Mouse (Mus musculus) lung, postnatal 36 days (tissue): Measurements from ENCODE around the gene Anks1b.

Experiments used
- DNase-seq: peaks from one replicate; pipeline ENCODE4 v3.0.0; 2022; ENCODE audit warnings: mixed read lengths

Gene Anks1b

GRCm38 (mm10) chr10:90974084-90974483 is 1100.8 kb downstream of the Anks1b start:
- no peak for DNase-seq

GRCm38 (mm10) chr10:90974491-90974890 is 1101.2 kb downstream of the Anks1b start:
- no peak for DNase-seq

DNA sequence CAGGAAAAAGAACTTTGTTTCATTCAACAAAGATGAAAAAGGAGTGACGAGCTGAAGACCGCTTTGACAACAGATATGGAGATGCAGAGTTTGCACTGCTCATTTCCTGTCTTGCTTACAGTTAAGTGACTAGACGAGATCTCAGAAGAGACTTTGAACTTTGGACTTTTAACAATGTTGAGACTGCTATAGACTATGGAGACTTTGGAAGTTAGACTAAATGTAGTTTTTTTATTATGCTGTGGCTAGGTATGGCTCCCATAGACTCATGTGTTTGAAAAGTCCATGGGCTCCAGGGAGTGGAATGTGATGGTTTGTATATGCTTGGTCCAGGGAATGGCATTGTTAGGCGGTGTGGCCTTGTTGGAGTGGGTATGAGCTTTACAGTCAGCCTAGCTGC is 1108.5 kb downstream of the Anks1b start:
- no peak for DNase-seq

DNA sequence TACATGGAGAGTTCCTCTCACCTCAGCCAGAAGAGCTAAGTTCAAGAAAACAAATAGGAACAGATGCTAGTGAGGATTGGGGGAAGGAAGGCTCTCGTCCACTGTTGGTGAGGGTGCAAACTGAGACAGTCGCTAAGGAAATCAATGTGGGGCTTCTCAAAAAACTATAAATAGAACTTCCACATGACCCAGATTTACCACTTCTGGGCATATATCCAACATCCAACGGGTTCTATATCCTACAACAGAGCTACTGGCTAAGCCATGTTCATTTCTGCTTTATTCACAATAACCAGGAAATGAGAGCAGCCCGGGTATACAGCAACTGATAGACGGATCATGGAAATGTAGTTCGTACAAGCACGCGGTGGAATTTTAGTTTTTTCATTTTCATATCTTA is 1109.7 kb downstream of the Anks1b start:
- DNase-seq: no peak

DNA sequence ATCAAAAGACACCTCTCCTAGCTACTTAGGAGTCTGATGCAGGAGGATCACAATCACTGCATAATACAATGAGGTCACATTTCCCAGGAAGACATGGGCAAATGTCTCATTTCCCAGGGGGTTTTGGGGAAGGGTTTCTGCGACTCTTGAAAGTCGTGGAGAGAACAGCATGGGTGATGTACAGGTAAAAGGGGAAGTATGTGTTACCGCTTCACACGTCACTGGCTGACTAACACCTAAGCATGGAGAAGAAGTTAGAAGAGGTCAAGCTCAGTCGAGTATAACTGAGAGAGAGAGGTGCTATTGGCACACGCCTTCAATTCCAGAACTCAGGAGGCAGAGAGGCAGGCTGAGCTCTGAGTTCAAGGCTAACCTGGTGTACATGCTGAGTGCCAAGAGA is 1117.0 kb downstream of the Anks1b start:
- no peak for DNase-seq

GRCm38 (mm10) chr10:90992237-90992636 is 1118.9 kb downstream of the Anks1b start:
- DNase-seq: no peak

- DNase-seq: no peak
Observed at GRCm38 (mm10) chr10:90993869-90994268, 1120.6 kb downstream of the Anks1b start.

DNA sequence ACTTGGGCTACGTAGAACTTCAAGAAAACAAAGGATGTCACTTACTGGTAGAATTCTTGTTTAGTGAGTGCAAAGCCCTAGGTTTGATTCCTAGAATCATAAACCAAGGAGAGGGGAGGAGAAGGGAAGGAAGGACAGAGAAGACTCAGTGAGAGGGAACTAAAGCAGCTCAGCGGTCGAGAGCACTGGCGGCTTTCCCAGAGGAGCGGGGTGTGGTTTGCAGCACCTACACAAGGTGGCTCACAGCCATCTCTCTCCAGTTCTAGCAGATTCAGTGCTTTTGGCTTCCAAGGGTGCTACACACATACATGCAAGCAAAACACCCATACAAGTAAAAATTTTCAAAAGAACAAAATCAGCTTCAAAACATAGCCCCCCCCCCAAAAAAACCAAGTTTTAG is 1126.6 kb downstream of the Anks1b start:
- DNase-seq: no peak

- peak; percentile 17 for DNase-seq
Observed at GRCm38 (mm10) chr10:91001421-91001820, 1128.1 kb downstream of the Anks1b start.

DNA sequence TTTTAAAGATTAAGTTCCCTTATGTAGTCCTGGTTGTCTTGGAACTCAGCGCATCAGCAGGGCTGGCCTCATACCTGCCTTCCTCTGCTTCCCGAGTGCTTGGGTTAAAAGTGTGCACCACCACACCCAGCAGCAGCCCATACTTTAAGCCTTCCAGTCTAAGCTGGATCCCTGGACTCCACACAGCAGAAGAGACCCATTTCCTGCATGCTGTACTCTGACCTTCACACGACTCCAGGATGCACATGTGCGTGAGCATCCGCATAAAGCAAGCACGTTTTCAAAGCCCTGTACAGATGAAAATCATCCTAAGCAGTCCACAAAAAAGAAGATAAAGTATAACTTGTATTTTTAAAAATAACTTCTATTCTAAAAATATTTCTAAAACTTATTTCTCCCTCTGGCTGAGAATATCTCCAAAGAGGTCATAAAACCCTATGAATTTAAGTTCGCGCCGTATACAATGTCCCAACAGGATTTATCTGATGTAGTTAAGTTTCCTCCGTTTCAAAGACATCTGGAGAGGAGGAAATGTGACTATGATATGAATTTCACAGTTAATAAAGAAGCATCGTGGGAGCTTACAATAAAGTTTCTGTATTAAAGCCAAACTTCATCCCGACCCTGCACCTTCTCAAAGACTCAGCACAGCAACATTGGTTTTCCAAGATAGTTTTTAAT is 1132.7 kb downstream of the Anks1b start:
- DNase-seq: no peak
